Mouse (Mus musculus) bone marrow, adult 2 months (tissue): ENCODE measurements around the gene Megf6.

ENCODE experiments used
- CTCF ChIP-seq: fragments of 200-500 bp; IDR thresholded peaks from 2 replicates; pipeline ENCODE4 v1.5.1; 2011; ENCODE audit warnings: low read length, control low read depth; ENCODE audit not compliant: control insufficient read depth, insufficient read depth
- POLR2A ChIP-seq: fragments of 200-500 bp; IDR thresholded peaks from 2 replicates; pipeline ENCODE4 v1.6.1; 2011; ENCODE audit warnings: low read depth, mild to moderate bottlenecking, control low read depth, low read length, borderline replicate concordance; ENCODE audit not compliant: control insufficient read depth

GRCm38 (mm10) chr4:154217711-154218350 is 47.3 kb downstream of the Megf6 start:
- TF ChIP-seq CTCF, result no peak
- TF ChIP-seq POLR2A, result no peak
